Mouse (Mus musculus) ES-E14 (cell line): ENCODE measurements at regions not wholly inside any gene's neighbourhood (a gene's known extent, or its start where the extent isn't known, plus 50 kb on each side); places are given as distances from the start of the nearest gene placed in this dataset.

ENCODE experiments used
- DNase-seq: peaks from one replicate; pipeline ENCODE4 v3.0.0-alpha.2; 2013; ENCODE audit warnings: low read depth, low spot score
- H3K27ac ChIP-seq: 2 replicates; pipeline ENCODE4 v1.5.1; 2012; ENCODE audit warnings: low read depth, mild to moderate bottlenecking, low read length, moderate library complexity, mixed read lengths; ENCODE audit not compliant: poor library complexity, insufficient read depth, severe bottlenecking
- H3K36me3 ChIP-seq: 2 replicates; pipeline ENCODE4 v1.6.1; 2012; ENCODE audit warnings: mild to moderate bottlenecking, low read length, moderate library complexity, mixed read lengths; ENCODE audit not compliant: control insufficient read depth, poor library complexity, insufficient read depth, severe bottlenecking
- H3K4me1 ChIP-seq, 2 experiments: fragments of 150-350 bp in 1 of 2; sonication (generic) in 1 of 2; 2 replicates each; pipeline ENCODE4 v1.6.1; 2012; ENCODE audit warnings: low read length in 2 of 2, mild to moderate bottlenecking in 1 of 2, mixed read lengths in 1 of 2; ENCODE audit not compliant: control insufficient read depth in 2 of 2, insufficient read depth in 2 of 2, poor library complexity in 1 of 2
- H3K4me3 ChIP-seq, 2 experiments: fragments of 150-350 bp in 1 of 2; sonication (generic) in 1 of 2; 2 replicates each; pipeline ENCODE4 v1.5.1; 2012; ENCODE audit warnings: low read length in 2 of 2, low read depth in 1 of 2, mild to moderate bottlenecking in 1 of 2, mixed read lengths in 1 of 2; ENCODE audit not compliant: insufficient read depth in 1 of 2, poor library complexity in 1 of 2, severe bottlenecking in 1 of 2
- H3K9ac ChIP-seq: 2 replicates; pipeline ENCODE4 v1.6.1; 2012; ENCODE audit warnings: low read depth, mild to moderate bottlenecking, low read length, mixed read lengths; ENCODE audit not compliant: poor library complexity, insufficient read depth, severe bottlenecking
- H3K9me3 ChIP-seq: fragments of 150-350 bp; sonication (generic); 2 replicates; pipeline ENCODE4 v1.6.1; 2012; ENCODE audit warnings: low read depth, mild to moderate bottlenecking, low read length; ENCODE audit not compliant: control insufficient read depth, insufficient read depth
- CHD2 ChIP-seq: IDR thresholded peaks from 2 replicates; pipeline ENCODE4 v1.6.1; 2014; ENCODE audit warnings: mild to moderate bottlenecking, low read depth, low read length, inconsistent platforms
- HCFC1 ChIP-seq: IDR thresholded peaks from 2 replicates; pipeline ENCODE4 v1.6.1; 2012; ENCODE audit warnings: low read length, inconsistent platforms, borderline replicate concordance; ENCODE audit not compliant: insufficient read depth
- MAFK ChIP-seq: IDR thresholded peaks from 2 replicates; pipeline ENCODE4 v1.6.1; 2014; ENCODE audit warnings: mild to moderate bottlenecking, low read depth, low read length, inconsistent platforms; ENCODE audit not compliant: insufficient read depth
- ZC3H11A ChIP-seq: IDR thresholded peaks from 2 replicates; pipeline ENCODE4 v1.6.1; 2012; ENCODE audit warnings: low read depth, mild to moderate bottlenecking, inconsistent platforms, low read length, borderline replicate concordance
- ZNF384 ChIP-seq: IDR thresholded peaks from 2 replicates; pipeline ENCODE4 v1.6.1; 2012; ENCODE audit warnings: low read depth, low read length, inconsistent platforms
- in situ Hi-C, 2 experiments: fragments of 600-800 bp; cut with MboI; formaldehyde crosslinking; loops; one replicate each; pipeline ENCODE4 v1.15.1; 2025; ENCODE audit warnings: low sequenced_read_pairs in 2 of 2, inconsistent platforms in 1 of 2; ENCODE audit not compliant: unreplicated experiment in 2 of 2

- no peak overlapping the region for H3K27ac ChIP-seq
- no peak overlapping the region for H3K9ac ChIP-seq
- no peak for DNase-seq
- H3K4me1 ChIP-seq = peaks cover 0 to 5% of the 10 kb centered on the region in 2 experiments; a peak in 1 of 4 replicates
- H3K9me3 ChIP-seq = no peaks in the 10 kb centered on the region
- no peak overlapping the region for H3K4me3 ChIP-seq
- in situ Hi-C loops = no loop called here
- no peaks in the 10 kb centered on the region for H3K36me3 ChIP-seq
- no peak for TF ChIP-seq ZNF384
- TF ChIP-seq ZC3H11A = no peak
- no peak for TF ChIP-seq MAFK
- TF ChIP-seq CHD2 = no peak
- no peak for TF ChIP-seq HCFC1
Observed at GRCm38 (mm10) chr3:157426720-157427119, 107.2 kb upstream of the Zranb2 start.

DNA sequence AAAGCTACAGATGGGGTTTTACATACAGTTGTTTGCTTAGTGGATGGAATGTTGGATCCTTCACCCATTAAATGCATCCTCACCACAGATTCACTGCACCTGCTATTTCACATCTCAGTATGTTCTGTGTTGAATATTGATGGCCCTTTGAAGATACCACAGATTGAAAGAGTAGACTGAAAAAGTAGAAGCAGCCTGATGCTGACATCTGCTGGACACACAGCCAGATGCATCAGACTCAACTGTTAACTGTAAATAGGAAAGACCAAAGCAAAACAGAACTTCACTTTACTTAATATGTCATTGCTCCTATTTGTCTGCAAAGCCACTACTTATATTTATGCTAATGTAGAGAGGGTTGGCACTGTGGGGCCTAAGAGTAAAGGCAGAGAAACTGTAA, 84.2 kb upstream of the Zranb2 start:
- Histone ChIP-seq H3K27ac (no peak overlapping the region), H3K4me1 (no peaks in the 10 kb centered on the region), H3K9me3 (no peaks in the 10 kb centered on the region), H3K9ac (no peak overlapping the region), H3K36me3 (no peaks in the 10 kb centered on the region), H3K4me3 (no peak overlapping the region)
- TF ChIP-seq ZC3H11A = peak; percentile 49
- TF ChIP-seq MAFK = no peak
- TF ChIP-seq CHD2 = no peak
- TF ChIP-seq ZNF384 = no peak
- in situ Hi-C loops = no loop called here
- DNase-seq = no peak

DNA sequence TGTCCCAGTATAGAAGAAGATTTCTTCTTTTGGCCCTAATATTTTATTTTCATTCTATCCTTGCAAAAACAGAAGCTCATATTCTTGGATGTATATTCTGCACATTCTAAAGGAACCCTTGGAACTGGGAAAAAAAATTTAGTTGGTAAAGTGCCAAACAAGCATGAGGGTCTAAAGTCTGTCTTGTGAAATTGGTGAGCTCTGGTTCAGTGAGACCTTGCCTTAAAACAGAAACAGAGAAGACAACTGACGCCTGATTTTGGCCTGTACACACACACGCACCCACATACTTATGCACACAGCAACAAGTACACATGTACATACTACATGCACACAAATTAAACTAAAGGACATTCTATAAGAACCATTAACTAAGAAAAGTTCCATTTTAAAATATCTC, 62.4 kb upstream of the Zranb2 start:
- TF ChIP-seq MAFK (no peak), ZNF384 (no peak), ZC3H11A (no peak), CHD2 (no peak), HCFC1 (no peak)
- no peak overlapping the region for H3K4me3 ChIP-seq
- in situ Hi-C loops = no loop called here
- H3K36me3 ChIP-seq = no peaks in the 10 kb centered on the region
- H3K4me1 ChIP-seq = no peaks in the 10 kb centered on the region
- H3K9me3 ChIP-seq = no peaks in the 10 kb centered on the region
- DNase-seq = no peak
- no peak overlapping the region for H3K9ac ChIP-seq
- H3K27ac ChIP-seq = no peak overlapping the region

GRCm38 (mm10) chr3:157472674-157473073, 61.3 kb upstream of the Zranb2 start:
- Histone ChIP-seq H3K27ac (no peak overlapping the region), H3K9me3 (no peaks in the 10 kb centered on the region), H3K4me1 (no peaks in the 10 kb centered on the region), H3K9ac (no peak overlapping the region), H3K4me3 (no peak overlapping the region), H3K36me3 (no peaks in the 10 kb centered on the region)
- TF ChIP-seq ZC3H11A (no peak), MAFK (no peak), CHD2 (no peak), HCFC1 (no peak), ZNF384 (no peak)
- no peak for DNase-seq
- in situ Hi-C loops = no loop called here

GRCm38 (mm10) chr3:157477731-157478130, 56.2 kb upstream of the Zranb2 start:
- Histone ChIP-seq H3K9me3 (no peaks in the 10 kb centered on the region), H3K4me3 (no peak overlapping the region), H3K9ac (no peak overlapping the region), H3K4me1 (no peaks in the 10 kb centered on the region), H3K27ac (no peak overlapping the region), H3K36me3 (no peaks in the 10 kb centered on the region)
- DNase-seq = no peak
- in situ Hi-C loops = no loop called here
- no peak for TF ChIP-seq MAFK
- no peak for TF ChIP-seq CHD2
- no peak for TF ChIP-seq ZNF384
- TF ChIP-seq HCFC1 = no peak
- TF ChIP-seq ZC3H11A = no peak
